Mouse (Mus musculus) spleen, postnatal 4 days (tissue): Measurements from ENCODE around the gene Casp9.
"Not testable (repeated sequence)": the region's sequence is repeated elsewhere in the genome, so short reads cannot be mapped to it uniquely, and the experiment has no call there.

ENCODE experiments used
- DNase-seq, 2 experiments: peaks; one replicate each; pipeline ENCODE4 v3.0.0; 2022; ENCODE audit warnings: low spot score in 2 of 2

Gene Casp9

GRCm38 (mm10) chr4:141793282-141794151, at the start of gene Casp9:
Gene Casp9, plus strand, starts transcription at chr4:141793612.
- peak; percentile 99 for DNase-seq

- no peak for DNase-seq
Measured at GRCm38 (mm10) chr4:141746578-141747346, 46.6 kb upstream of the Casp9 start, which contains the start of gene Agmat. Gene Agmat, plus strand, starts transcription at chr4:141746672.

- DNase-seq: no peak
Measured at GRCm38 (mm10) chr4:141749557-141749956, 43.9 kb upstream of the Casp9 start.

GRCm38 (mm10) chr4:141750826-141751225, 42.6 kb upstream of the Casp9 start:
- DNase-seq: no peak

- DNase-seq: peak in 1 of 2 experiments; percentile 51
Measured at GRCm38 (mm10) chr4:141751419-141752075, 41.9 kb upstream of the Casp9 start.

- DNase-seq: peak in 1 of 2 experiments; percentile 53
Measured at GRCm38 (mm10) chr4:141752076-141752421, 41.4 kb upstream of the Casp9 start.

- no peak for DNase-seq
Measured at GRCm38 (mm10) chr4:141755375-141755930, 38.0 kb upstream of the Casp9 start.

- DNase-seq: no peak
Measured at GRCm38 (mm10) chr4:141757124-141757523, 36.3 kb upstream of the Casp9 start.

- no peak for DNase-seq
Measured at GRCm38 (mm10) chr4:141758874-141759542, 34.4 kb upstream of the Casp9 start.

- DNase-seq: no peak
Measured at GRCm38 (mm10) chr4:141760942-141761341, 32.5 kb upstream of the Casp9 start.

- no peak for DNase-seq
Measured at GRCm38 (mm10) chr4:141762102-141762598, 31.3 kb upstream of the Casp9 start.

GRCm38 (mm10) chr4:141763476-141763875, 29.9 kb upstream of the Casp9 start:
- no peak for DNase-seq

- no peak for DNase-seq
Measured at GRCm38 (mm10) chr4:141765008-141765407, 28.4 kb upstream of the Casp9 start.

GRCm38 (mm10) chr4:141766316-141766667, 27.1 kb upstream of the Casp9 start:
- no peak for DNase-seq

- DNase-seq: no peak
Measured at GRCm38 (mm10) chr4:141766668-141767352, 26.6 kb upstream of the Casp9 start.

- DNase-seq: peak; percentile 59 to 73
Measured at GRCm38 (mm10) chr4:141767353-141768036, 25.9 kb upstream of the Casp9 start.

GRCm38 (mm10) chr4:141769501-141770160, 23.8 kb upstream of the Casp9 start:
- no peak for DNase-seq

GRCm38 (mm10) chr4:141771823-141772222, 21.6 kb upstream of the Casp9 start:
- DNase-seq: no peak

- not testable (repeated sequence) for DNase-seq
Measured at GRCm38 (mm10) chr4:141773019-141773418, 20.4 kb upstream of the Casp9 start.
